Mouse (Mus musculus) liver, postnatal 0 days (tissue): ENCODE data around the gene Thbs2.

Experiments
- CTCF ChIP-seq: sonication (generic); IDR thresholded peaks from 2 replicates; pipeline ENCODE4 v1.5.1; 2016; ENCODE audit warnings: antibody characterized with exemption, low read depth
- EP300 ChIP-seq: IDR thresholded peaks from 2 replicates; pipeline ENCODE4 v1.6.1; 2016; ENCODE audit warnings: antibody characterized with exemption, low read depth, mild to moderate bottlenecking

DNA sequence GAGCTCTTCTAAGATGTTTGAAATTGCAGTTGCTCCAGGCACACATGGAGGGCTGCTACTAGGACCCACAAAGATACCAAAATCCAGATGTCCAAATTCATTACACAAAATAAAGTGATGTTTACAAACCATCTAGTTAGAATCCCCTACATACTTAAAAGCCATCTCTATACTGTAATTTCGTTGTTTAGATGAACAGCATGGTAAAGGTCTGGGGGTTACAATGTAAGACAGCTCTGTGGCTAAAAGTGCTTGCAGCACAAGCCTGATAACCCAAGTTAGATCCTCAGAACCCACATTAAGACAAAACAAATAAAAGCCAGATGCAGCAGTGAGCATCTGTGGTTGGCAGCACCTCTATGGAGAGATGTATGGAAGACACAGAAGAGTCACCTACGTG lies 18.5 kb downstream of the Thbs2 start:
- no peak for TF ChIP-seq CTCF
- TF ChIP-seq EP300, result no peak
